Mouse (Mus musculus) CD4-positive, CD25-positive, alpha-beta regulatory T cell, adult 2 months (primary cell): ENCODE data around the gene Sike1.
A peak's percentile ranks its signal among the peaks of the same experiment; 100 is the strongest.

Experiments used
- DNase-seq: peaks from one replicate; pipeline ENCODE4 v3.0.0-alpha.2; 2012; ENCODE audit warnings: low read depth, low spot score

The Sike1 gene

DNA sequence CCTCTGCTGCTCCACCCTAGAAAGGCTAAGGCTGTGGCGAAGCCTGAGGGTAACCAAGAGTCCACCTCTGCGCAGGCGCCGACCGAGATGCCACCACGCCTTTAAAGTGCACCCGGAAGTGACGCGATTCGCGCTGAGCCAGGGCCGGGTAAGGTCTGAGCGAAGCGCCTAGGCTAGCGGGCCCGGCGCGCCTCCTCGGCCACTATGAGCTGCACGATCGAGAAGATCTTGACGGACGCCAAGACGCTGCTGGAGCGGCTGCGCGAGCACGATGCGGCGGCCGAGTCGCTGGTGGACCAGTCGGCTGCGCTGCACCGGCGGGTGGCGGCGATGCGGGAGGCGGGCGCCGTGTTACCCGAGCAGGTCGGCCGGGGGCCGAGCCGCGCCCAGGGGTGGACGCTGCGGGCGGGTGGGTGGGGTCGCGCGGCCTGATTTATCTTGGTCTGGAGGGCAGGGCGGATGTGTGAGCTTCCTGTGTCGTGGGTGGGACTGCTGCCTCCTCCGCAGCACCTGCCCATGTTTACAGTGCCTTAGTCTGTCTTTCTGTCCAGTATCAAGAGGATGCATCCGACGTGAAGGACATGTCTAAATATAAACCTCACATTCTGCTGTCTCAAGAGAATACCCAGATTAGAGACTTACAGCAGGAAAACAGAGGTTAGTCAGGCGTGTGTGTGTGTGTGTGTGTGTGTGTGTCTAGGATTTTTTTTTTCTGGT lies at the start of gene Sike1:
Gene Sike1, plus strand, starts transcription at position 104 of the 717 bp plus-strand sequence.
- peak; percentile 96 for DNase-seq

DNA sequence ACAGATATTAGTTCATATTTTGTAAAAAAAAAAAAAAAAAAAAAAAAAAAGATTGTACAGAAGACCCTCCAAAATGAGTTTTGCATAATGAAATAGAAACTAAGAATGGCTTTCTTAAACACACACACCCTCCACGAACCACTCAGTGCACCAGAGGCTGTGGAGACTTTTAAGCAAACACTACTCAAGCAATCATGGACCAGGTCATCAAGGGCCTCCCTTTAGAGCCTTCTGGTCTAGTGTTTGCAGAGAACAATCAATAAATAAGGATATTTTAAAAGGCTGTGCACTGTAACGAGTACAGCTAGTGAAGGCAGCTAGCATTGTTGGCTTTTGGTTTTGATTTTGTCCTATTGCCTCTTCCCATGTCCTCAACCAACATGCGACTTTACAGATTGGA lies 49.2 kb upstream of the Sike1 start:
- no peak for DNase-seq

DNA sequence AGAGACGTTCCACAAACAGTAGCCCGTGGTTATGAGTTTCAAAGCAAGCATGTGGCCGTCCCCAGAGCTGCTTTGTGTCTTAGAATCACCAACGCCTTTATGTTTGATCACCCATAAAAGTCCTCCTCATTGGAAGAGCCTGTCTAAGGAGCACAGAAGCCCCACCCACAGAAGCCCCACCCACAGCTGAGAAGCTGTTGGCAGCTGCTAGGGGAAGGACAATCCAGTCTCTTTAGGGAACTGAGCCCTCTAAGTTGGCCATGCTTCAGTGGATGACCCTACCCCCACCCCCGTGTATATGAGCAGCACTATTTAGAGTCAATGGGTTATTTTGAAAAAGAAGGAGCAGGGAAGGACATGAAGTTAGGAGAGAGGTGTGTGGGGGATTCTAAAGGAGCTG lies 48.6 kb upstream of the Sike1 start:
- DNase-seq: no peak

DNA sequence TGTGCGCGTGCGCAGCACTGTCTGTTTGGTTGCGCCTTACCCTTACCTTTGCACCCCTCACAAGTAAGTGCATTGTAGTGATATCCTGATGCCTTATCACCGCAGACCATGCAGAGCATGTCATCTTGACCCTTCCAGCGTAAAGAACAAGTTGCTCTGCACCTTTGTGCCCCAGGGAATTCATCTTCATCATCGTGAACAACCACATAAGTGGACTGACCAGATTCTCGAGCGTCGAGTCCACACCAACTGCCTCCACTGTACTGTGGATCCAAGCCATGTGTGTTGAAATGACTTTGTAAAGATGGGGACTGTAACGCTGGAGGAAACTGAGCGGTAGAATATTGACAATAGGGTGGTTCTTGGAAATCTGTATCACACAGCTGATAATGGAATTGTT lies 41.0 kb upstream of the Sike1 start:
- DNase-seq: no peak

DNA sequence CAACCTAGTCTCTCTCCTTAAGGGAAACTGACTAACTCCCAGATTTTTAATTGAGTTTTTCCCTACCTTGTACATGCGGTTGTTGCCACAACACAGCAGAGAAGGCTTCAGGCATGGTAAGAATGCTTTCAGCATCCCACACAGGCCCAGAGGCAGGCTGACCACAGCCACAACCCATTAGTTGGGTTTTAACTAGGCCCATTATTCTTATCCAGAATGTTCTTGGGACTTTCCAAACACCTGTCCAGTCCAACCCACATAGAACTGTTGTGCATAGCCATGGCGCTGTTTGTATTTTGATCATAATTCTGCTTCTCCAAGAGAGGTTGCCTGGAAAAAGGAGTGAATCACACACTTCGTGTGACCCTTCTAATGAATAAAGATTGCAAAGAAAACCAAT lies 40.4 kb upstream of the Sike1 start:
- DNase-seq: no peak

DNA sequence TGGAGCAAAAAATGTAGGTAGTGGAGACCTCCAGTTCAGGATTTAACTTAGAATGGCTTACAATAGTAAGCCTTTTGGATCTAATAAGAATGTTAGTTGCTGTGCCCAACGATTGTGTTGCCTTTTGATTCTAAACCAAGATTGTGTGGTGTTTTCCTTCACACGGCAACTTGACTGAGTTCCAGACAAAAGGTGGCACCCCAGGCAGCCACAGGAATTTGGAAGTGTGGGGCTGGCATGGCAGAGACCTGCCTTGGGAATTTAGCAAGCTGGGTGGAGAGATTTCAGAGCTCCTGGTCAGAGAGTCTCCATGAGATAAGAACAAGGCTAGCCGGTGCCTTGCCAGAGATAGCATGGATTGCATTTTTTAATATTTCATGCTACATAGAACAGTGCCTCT lies 39.9 kb upstream of the Sike1 start:
- DNase-seq: no peak

DNA sequence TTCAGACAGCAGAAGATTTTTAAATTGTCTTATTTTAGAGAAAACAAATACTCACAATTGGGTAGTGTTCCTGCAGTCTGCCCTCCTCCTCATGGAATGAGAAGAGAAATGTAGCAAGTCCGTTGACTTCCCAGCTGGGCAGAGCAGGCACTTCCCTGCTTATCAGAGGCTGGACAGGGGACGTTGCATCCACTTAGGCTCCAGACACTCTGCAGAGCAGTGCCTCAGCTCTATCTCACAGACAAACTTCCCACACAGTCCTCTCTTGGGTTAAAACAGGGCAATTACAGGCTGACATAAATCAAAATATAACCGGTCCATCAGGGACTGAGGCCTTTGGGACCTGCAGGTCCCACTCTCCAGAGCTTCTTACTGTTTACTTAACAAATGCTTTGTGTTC lies 31.5 kb upstream of the Sike1 start, which contains the start of gene Nr1h5:
Gene Nr1h5, minus strand, starts transcription at position 101 of the 400 bp plus-strand sequence.
- DNase-seq: no peak

DNA sequence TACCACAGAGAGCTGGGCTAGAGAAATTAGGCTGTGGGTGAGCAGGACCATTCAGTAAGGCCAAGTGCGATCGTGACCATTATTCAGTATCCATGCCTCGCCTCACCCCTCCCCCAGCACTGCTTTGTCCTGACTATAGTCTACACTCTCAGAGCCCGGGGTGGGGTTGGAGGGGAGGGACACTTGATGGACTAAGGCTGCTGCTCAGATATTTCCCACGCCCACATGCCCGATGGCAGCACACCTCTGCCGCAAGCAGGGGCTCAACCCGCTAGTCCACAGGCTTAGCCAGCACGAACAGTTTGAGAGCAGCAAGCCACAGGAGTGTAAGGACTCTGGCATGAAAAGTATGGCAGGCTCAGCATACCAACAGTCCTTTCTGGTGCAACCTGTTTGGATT lies 25.4 kb upstream of the Sike1 start:
- DNase-seq: no peak

DNA sequence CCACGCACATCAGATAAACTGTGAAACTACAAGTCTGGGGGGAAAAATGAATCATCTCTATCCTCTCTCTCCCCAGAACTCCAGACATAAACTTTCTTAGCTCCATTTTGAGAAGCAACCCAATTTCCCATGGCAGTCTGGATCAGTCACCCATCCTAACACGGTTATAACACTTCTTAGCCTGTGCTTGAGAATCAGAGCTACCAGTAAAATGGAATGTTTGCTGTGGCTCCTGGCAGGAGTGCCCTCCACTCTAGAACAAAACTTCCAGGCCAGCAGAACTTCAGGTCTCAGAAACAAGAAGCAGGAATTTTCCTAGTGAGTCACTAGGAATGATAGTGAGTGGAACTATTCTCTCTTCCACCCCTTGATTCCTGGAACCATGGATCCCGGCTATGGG lies 25.0 kb upstream of the Sike1 start:
- no peak for DNase-seq

DNA sequence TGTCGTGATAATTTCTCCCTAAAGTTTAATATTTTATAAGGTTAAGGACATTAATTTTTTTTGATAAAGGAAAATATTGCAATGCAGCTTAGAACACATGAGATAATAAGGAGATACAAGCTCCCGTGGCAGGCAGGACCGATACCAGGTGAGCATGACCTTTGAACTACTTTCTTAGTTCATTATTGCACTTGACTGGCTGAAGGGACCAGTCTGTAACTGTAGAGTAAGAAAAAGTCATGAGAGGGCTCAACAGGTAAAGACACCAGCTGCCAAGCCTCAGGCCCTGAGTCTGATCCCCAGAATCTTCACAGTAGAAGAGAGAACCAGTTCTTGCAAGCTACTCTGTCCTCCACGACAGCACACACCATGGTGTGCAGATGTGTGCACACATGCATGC lies 18.6 kb upstream of the Sike1 start:
- no peak for DNase-seq

DNA sequence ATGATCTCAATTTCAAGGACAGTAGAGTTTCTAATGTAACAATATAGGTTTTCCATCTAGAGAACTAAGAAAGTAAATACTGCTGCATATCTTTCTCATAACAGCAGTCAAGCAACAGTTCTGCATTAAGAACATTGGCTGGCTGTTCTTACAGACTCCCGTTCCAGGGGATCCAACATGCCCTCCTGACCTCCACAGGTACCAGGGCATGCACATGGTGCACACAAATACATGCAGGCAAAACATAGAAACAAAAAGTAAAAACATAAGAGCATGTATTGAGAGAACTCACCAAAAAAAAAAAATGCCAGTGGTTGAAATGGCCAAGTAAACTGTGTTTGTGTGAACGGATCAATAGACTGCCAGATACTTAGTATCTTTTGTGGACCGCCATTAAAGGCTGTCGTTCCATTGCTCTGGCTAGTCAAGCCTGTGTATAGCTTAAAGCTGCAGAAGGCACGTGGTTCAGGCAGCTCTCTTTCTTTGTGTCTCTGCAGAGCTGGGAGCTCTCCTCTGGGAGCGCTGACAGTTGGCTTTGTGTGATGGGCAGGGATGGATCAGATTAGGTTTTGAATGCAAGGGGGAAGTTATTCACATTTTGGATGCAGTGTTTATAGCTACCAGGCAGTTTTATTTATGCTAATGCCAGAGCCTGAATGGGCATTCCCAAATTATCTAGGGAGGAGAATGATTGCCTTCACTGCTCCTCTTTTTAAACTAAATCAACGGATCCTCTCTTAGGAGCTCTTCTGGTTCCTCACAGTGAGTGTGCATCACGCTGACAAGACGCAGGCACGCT lies 15.8 kb upstream of the Sike1 start:
- no peak for DNase-seq

DNA sequence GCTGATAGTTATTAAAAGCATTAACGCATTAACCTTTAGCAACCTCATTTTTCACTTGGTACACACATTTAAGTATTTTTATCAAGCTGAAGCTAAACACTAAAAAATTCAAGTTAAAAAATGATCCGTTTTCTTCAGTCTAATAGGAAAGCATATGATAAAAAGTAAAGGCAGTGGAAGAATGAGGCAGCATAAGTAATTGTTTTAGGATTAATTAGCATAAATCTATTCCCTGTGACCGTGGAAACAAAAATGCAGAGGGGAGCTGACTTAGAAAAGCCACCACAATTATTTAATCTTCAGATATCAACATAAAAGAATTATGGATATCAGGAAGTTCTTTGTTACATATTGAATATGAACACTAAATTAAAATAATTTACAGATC lies 15.2 kb upstream of the Sike1 start:
- DNase-seq: no peak

DNA sequence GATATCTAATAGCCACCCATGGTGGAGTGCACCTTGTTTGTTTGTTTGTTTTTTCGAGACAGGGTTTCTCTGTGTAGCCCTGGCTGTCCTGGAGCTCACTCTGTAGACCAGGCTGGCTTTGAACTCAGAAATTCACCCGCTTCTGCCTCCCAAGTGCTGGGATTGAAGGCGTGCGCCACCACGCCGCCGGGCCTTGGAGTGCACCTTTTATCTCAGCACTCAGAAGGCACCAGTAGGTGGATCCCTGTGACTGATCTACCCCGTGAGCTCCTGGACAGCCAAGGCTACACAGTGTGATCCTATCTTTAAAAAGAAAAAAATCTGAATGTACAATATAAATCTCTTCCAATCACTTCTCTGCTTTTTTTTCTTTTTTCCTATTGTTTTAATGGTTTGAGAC lies 4.5 kb upstream of the Sike1 start:
- DNase-seq: no peak

DNA sequence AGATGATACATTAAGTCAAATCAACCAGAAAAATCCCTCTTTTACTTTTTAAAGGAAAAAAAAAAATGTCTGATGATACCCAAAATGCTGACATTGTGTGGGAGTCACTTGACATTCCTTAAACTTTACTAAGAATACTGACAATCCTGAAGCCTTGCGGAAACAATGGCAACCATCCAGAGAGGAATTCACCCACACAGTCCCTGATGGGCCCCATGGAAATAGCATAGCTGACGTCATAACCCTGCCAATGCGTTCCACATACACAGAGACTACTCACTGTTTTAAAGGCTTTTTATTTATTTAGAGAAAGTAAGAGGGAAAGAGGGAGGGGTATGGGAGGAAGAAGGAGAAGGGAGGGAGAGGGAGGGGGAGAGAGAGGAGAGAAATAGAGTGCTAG lies 2.6 kb upstream of the Sike1 start:
- no peak for DNase-seq

DNA sequence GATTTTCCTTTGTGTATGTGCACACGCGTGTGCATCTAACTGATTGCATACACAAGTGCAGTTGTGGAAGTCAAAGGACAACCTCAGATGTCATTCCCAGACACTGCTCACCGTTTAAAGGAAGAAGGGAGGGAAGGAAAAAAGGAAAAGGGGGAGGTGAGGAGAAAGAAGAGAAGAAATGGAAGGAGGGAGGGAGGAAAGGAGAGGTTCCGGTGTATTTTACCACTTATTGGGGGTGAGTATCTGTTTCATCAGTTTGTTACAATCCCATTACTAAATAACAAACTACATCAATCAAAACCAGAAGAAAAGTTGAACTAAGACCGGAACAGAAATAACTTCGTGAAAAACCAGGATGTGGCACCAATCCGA lies 289 bp upstream of the Sike1 start:
- DNase-seq: no peak

DNA sequence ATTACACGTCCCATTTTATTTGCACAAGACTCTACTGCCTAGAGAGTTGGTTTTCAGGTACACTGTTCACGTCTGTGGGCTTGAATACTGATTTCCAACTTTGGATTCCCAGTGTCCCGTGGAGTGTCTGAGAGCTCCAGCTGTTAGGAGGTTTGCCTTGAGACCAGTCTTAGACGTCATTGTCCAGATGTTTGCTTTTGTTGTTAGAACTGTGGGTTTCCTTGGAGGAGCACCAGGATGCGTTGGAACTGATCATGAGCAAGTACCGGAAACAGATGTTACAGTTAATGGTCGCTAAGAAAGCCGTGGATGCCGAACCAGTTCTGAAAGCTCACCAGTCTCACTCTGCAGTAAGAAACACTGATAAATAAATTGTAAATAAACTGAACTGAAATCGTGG lies 1.5 kb downstream of the Sike1 start:
- DNase-seq: no peak

DNA sequence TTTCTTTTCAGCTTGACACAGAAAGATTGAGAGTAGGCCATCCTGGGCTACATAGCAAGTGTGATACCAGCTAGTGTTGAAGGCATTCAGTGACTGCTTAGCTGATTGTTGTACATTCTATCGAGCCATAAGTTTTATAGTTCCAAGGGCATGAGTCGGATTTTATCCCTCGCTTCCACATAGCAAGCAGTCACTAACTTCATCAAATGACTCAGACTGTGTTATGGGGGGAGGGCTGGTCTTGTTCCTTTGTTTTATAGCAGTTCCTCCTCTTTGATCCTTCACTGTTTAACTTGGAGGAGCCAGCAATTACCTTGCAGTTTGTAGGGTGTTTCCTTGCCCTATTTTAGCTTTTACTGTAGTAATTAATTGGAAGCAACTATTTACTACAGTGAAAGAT lies 2.1 kb downstream of the Sike1 start:
- DNase-seq: no peak

DNA sequence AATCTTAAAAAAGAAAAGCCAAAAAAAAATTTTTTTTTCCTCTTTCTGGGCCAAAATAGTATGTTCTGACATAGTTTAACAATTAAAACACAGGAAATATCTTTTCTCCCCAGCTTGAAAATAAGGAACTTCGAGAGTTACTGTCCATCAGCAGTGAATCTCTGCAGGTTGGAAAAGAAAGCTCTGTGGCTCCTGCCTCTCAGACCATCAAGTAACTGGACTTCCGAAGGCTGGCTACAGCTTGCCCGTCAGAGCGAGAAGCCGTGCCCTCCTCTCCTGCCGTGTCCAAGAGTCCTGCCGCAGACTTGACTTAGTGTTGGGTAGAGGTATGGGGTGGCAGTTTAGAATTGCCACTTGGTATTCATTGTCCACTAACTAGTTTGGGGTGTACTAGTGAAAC lies 6.1 kb downstream of the Sike1 start:
- DNase-seq: no peak

DNA sequence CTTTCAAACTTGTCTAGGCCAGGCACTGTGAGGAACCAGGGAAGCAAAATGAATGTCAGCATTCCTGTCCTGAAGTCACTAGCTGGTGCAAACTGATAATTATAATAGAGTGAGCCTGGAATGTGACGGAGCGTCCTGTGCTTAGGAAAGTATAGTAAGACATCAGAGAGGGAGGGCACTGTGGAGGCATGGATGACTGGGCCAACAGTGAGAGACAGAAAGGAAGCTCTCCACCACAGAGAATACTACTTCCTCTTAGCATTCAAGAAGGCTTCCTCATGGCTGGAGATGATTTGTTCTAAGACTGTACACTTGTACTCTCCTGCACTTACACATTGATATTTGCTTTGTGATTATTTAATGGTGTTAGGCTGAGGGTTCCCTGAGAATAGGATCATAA lies 21.8 kb downstream of the Sike1 start:
- no peak for DNase-seq

DNA sequence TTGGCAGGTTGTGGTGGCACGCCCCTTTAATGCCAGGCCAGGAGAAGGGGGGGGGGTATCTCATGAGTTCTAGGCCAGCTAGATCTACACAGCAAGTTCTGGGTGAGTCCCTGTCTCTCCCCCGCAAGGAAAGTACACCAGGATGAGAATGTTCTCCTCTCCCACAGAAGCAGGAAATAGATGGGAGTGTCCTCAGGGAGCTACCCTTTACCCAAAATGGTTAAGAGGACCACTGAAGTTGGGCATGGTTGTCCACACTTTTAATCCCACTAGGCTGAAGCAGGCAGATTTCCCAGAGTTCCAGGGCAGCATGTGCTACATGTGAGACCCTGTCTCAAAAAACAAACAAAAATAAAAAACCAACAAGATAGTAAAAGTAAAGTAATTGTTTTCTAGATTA lies 24.0 kb downstream of the Sike1 start:
- peak; percentile 17 for DNase-seq

DNA sequence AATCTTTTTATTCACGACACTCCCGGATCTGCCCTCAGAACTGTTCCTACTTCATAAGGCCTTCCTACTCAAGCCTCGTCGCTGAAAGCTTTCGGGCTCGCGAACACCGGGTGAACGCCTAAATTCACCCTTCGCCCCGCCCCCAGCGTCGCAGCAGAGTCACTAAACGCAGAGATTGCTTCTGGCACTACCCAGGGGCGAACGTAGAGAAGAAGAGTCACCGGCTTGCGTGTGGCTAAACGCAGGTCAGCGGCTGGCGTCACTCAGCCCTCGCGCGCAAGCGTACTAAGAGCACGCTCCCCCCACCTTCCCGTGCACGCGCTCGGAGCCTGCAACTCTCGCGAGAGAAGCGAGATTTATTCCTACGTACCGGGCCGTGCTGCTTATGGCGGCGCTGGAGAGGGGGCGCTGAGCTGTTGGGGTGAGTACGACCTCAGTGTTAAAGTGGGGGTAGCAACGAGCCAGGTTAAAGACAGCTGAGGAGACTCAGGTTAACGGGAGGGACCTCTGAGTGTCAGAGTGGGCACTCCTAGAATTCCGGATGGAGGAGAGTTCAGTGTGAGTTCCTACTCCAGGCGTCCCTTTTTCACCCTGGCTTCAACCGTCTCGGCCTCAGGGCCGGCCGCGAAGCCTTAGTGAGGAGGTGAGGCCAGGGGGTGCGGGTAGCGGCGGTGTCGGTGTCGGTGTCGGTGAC lies 24.9 kb downstream of the Sike1 start, which contains the start of gene Csde1:
Gene Csde1, plus strand, starts transcription at position 178 of the 694 bp plus-strand sequence.
- DNase-seq: peak; percentile 99

DNA sequence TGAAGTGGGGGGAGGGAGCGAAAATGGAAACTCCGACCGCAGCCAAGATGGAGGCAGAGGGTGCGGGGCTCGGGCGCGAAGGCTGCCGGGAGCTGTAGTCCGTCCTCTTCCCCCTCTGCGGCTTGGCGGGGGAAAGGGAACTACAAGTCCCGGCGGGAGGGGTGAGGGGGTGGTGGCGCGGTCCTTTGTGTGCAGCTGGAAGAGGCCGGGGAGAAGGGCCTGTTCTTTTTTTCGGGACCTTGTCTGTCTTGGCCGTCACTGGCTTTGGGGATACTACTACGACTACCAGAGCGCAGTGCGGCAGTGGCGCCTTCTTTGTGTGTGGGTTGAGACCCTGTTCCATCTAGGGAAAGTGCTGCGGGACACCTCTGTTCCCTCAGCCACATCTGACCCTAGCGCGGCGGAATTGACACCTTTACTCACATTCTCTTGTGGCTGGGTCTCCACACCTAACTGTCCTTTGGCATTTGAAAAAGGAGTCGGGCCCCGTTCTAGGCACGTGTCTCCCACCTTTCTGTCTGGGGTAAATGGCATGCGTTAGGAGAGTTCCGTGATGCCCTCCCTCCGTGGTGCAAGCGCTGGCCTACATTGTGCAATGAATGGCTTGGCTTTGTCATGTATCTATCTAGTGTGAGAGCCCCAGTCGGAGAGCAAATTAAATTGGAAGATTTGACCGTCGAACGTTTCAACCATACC lies 25.6 kb downstream of the Sike1 start:
- peak; percentile 94 for DNase-seq
